Mouse (Mus musculus) forebrain, embryonic 12.5 days (tissue): ENCODE data around the gene Csta1. TPM values are rescaled to one million over a fixed set of nuclear protein-coding genes. Genes with fewer than 3 reads are reported as not detected.
A peak's percentile ranks its signal among the peaks of the same experiment; 100 is the strongest.

Experiments
- ATAC-seq: fragments of 200-750 bp; cut with Nextera tagmentation; 2 replicates; pipeline ENCODE4 v1.8.0; 2017; ENCODE audit warnings: moderate TSS enrichment; ENCODE audit not compliant: low FRiP score
- H3K27ac ChIP-seq: fragments of 300-500 bp; sonication (generic); 2 replicates; pipeline ENCODE4 v1.5.1; 2016; ENCODE audit warnings: mild to moderate bottlenecking
- H3K27me3 ChIP-seq: fragments of 300-500 bp; sonication (generic); 2 replicates; pipeline ENCODE4 v1.6.1; 2016; ENCODE audit warnings: mild to moderate bottlenecking
- H3K36me3 ChIP-seq: fragments of 300-500 bp; sonication (generic); replicated peaks from 2 replicates; pipeline ENCODE4 v1.6.1; 2016; ENCODE audit warnings: mild to moderate bottlenecking
- H3K4me1 ChIP-seq: fragments of 300-500 bp; sonication (generic); 2 replicates; pipeline ENCODE4 v1.6.1; 2016
- H3K4me2 ChIP-seq: fragments of 300-500 bp; sonication (generic); 2 replicates; pipeline ENCODE4 v1.6.1; 2016; ENCODE audit warnings: mild to moderate bottlenecking, moderate library complexity
- H3K4me3 ChIP-seq: fragments of 300-500 bp; sonication (generic); replicated peaks from 2 replicates; pipeline ENCODE4 v1.5.1; 2016; ENCODE audit warnings: mild to moderate bottlenecking
- H3K9ac ChIP-seq: fragments of 300-500 bp; sonication (generic); 2 replicates; pipeline ENCODE4 v1.6.1; 2016; ENCODE audit warnings: mild to moderate bottlenecking
- H3K9me3 ChIP-seq: fragments of 300-500 bp; sonication (generic); 2 replicates; pipeline ENCODE4 v1.6.1; 2016
- WGBS: fragments of 180-500 bp; shearing (Covaris S2); methylation state at CpG from one replicate; pipeline ENCODE4 v1.1.7; 2016; 5-methylcytosine and 5-hydroxymethylcytosine counted together
- polyA plus RNA-seq: library from polyadenylated mRNA; unstranded; fragments of >200 nt; fragmentation: Nextera tagmentation; extraction: Ambion mirVana; gene quantifications from 2 replicates; pipeline ENCODE4 v1.2.1, GENCODE M21; 2016

The Csta1 gene
- polyA plus RNA-seq, 1 experiment from 2014 or later, result not detected

DNA sequence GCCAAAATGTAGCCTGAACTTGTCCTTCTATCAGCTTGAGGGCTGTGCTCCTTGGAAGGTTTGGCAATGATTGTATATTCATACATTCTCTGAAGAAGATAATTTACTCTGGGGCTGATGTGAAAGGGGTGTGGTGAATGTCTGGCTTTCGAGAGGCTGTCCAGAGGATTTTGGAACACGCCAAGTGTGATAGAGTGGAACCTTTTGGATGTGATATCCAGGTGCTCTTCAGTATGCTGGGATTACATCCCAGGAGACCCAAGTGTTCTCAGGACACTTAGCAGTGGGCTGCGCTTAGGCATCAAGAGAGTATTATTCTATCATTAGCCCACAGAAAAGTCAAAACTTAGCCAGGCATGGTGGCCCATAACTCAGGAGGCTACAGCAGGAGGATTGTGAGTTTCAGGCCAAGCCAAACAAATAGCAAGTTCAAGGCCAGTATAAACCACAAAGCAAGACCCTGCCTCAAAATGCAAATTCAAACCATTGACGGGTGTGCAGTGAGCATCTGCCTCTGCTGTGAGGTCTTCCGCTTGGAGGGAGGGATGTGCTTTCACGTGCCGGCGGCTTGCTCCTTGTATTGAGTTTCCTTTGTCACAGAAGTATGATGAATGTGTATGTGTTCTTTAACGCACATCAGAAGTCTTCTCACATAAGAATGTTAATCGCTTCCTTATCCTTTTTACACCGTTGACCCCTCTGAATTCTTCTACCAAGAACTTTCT lies 40.1 kb downstream of the Csta1 start:
- no peak overlapping the region for H3K4me2 ChIP-seq
- no peak overlapping the region for H3K9ac ChIP-seq
- H3K36me3 ChIP-seq, result peaks cover 37% of the 10 kb centered on the region
- no peak for ATAC-seq
- H3K9me3 ChIP-seq, result no peaks in the 10 kb centered on the region
- no peak overlapping the region for H3K4me3 ChIP-seq
- 87% methylated on average over 11 of the region's 11 CpGs for WGBS
- H3K4me1 ChIP-seq, result no peaks in the 10 kb centered on the region
- H3K27ac ChIP-seq, result no peak overlapping the region
- H3K27me3 ChIP-seq, result no peaks in the 10 kb centered on the region

DNA sequence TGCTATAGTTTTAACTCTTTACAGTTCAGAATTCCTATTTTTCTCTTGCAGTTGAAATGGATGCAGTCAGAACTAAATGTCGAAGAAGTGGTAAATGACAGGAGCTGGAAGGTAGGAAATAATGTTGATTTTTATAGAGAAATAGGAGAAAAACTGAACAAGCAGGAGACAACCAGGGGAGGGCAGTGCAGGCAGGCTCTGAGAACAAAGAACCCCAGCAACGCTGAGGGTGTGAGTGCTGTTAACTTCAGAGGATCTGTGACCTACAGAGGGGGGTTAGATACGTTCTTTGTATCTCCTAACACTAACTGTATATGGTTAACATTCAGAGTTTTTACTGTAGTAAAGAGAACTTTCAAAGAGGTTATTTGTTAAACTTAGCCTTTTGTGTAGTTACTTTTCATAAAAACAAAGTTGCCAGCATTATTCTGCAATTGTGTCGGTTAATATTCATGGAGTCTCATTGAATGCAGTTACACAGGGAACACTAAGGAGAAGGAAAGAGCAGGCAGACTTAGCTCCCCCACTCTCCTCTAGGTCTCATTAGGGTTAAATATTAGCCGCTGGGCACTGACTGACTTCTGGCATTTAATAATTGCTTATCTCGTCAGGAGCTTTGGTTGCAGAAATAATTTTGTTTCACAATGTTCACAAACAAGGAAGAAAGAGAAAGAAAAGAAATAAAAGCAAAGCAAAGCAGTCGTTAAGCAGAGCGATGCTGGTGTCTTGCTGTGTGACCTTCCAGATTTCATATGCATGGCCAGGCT lies 41.0 kb downstream of the Csta1 start:
- Histone ChIP-seq H3K4me1 (no peaks in the 10 kb centered on the region), H3K9ac (no peak overlapping the region), H3K27ac (no peak overlapping the region), H3K27me3 (no peaks in the 10 kb centered on the region), H3K9me3 (no peaks in the 10 kb centered on the region), H3K4me3 (no peak overlapping the region), H3K36me3 (peaks cover 46% of the 10 kb centered on the region), H3K4me2 (no peak overlapping the region)
- WGBS, result 65% methylated on average over 8 of the region's 8 CpGs
- no peak for ATAC-seq

DNA sequence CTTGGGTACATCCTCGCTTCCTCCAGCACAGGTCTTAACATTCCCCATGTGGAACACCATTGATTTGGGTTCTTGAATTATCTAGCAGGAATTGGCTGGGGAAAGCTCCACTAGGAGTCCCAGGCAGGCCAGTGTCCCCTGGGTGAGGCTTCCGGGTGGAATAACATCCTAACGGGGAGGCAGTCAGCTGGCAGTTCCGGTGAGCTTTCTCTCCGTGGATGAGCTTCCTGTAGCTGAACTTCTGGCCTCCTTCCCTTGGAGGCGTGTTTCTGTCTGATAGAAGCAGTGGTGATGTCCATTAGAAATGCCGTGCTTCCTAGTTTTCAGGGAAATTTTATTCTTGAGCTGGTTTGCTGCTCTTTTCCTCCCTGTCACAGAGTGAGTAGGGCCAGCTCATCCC lies 42.0 kb downstream of the Csta1 start:
- Histone ChIP-seq H3K27me3 (no peaks in the 10 kb centered on the region), H3K9ac (no peak overlapping the region), H3K9me3 (no peaks in the 10 kb centered on the region), H3K4me3 (no peak overlapping the region), H3K27ac (no peak overlapping the region), H3K4me2 (no peak overlapping the region), H3K4me1 (no peaks in the 10 kb centered on the region), H3K36me3 (peaks cover 49% of the 10 kb centered on the region)
- ATAC-seq, result no peak
- 88% methylated on average over 7 of the region's 7 CpGs for WGBS

DNA sequence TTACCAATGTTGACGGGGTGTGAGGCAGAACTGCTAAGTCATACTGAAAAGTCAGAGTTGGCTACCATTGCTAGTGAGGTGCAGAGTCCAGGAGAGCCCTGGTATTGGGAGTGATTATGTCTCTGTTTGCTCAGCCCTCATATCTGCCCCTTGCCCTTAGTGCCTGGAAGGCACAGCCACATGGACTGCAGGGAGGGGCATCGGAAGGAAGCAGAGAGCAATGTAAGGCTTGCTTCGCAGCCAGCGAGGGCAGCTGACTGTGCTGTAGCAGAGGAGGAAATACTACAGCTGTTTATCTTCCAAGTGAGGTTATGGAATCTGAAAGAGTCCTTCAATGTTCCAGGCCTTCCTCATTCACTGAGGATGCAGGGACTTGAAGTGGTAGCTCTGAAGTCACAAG lies 43.2 kb downstream of the Csta1 start:
- Histone ChIP-seq H3K9me3 (no peaks in the 10 kb centered on the region), H3K4me2 (no peak overlapping the region), H3K4me3 (no peak overlapping the region), H3K27ac (no peak overlapping the region), H3K27me3 (no peaks in the 10 kb centered on the region), H3K4me1 (no peaks in the 10 kb centered on the region), H3K36me3 (peaks cover 56% of the 10 kb centered on the region), H3K9ac (no peak overlapping the region)
- ATAC-seq, result no peak
- 97% methylated on average over 4 of the region's 4 CpGs for WGBS

DNA sequence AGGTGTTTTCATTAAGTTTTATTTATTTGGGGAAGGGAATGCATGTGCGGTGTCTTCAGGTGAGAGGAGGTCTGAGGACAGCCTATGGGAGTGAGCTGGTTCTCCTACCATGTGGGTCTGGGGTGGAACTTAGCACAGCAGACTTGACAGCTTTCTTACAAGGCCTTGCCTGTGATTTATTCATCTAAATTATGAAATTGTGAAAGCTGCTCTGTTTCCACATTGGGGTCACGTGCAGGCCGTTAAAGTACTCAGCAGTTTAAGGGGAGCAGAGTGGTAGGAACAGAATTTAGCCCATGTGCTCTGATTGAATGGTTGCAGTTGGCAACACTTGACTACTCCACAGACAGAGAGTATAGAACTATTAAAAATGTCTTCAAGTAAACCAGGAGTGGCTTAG lies 51.1 kb downstream of the Csta1 start:
- 92% methylated on average over 3 of the region's 3 CpGs for WGBS
- Histone ChIP-seq H3K9ac (no peak overlapping the region), H3K4me2 (no peak overlapping the region), H3K27ac (no peak overlapping the region), H3K27me3 (no peaks in the 10 kb centered on the region), H3K4me3 (no peak overlapping the region), H3K9me3 (no peaks in the 10 kb centered on the region), H3K4me1 (no peaks in the 10 kb centered on the region), H3K36me3 (peaks cover 12% of the 10 kb centered on the region; the same call in 1 of the 2 replicates)
- ATAC-seq, result no peak

DNA sequence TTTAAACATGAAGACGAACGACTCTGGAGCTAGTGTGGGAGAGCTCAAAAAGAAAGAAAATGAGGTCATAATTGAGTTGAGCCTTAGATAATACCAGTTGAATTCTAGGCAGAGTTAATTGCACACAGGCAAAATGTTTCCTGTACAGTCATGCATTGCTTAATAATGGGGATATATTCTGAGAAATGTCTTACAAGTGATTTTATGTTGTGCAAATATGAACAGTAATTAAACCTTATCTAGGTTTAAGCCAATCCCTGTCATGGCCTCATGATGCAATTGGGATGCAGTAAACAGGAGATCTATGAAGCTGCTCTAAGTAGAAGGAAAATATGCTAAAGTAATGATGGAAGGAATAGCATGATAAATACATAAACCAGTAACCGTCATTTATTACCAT lies 56.3 kb downstream of the Csta1 start:
- 92% methylated on average over 3 of the region's 3 CpGs for WGBS
- Histone ChIP-seq H3K9ac (no peak overlapping the region), H3K27me3 (no peaks in the 10 kb centered on the region), H3K36me3 (no peaks in the 10 kb centered on the region), H3K4me3 (no peak overlapping the region), H3K4me2 (no peak overlapping the region), H3K9me3 (no peaks in the 10 kb centered on the region), H3K27ac (no peak overlapping the region), H3K4me1 (peaks cover 8% of the 10 kb centered on the region)
- no peak for ATAC-seq

DNA sequence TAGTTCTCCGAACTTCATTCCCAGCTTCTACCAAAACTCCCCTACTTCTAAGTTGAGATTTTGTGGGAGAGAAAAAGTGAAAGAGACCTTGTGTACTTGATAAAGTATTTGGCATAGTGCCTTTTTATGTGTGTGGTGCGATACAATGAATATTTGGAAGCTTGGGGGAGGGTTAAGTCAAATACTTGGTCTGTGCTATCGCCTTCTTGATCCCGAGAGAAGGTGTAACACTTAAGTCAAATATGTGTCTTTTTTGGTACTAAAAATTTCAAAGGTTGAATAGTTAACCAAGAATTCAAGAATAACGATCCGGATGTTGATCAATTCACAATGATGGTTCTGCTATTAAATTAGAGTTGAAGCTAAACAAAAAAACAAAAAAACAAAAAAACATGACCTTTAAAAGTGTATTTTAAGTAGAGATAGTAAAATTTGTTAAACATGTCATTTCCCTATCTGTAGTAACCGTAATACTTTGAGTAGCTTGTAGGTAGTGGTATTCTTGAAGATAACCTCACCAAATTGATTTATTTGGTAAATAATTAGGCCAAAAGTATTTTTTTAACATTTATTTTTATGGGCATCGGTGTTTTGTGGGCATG lies 58.5 kb downstream of the Csta1 start:
- WGBS, result 31% methylated on average over 8 of the region's 8 CpGs
- peaks cover 21% of the 10 kb centered on the region for H3K4me1 ChIP-seq
- no peak for ATAC-seq
- H3K27ac ChIP-seq, result peak overlapping the region; percentile 99
- no peaks in the 10 kb centered on the region for H3K36me3 ChIP-seq
- H3K9ac ChIP-seq, result peak overlapping the region; percentile 81
- H3K27me3 ChIP-seq, result no peaks in the 10 kb centered on the region
- peak overlapping the region; percentile 71 for H3K4me2 ChIP-seq
- peak overlapping the region; percentile 75 for H3K4me3 ChIP-seq
- no peaks in the 10 kb centered on the region for H3K9me3 ChIP-seq

DNA sequence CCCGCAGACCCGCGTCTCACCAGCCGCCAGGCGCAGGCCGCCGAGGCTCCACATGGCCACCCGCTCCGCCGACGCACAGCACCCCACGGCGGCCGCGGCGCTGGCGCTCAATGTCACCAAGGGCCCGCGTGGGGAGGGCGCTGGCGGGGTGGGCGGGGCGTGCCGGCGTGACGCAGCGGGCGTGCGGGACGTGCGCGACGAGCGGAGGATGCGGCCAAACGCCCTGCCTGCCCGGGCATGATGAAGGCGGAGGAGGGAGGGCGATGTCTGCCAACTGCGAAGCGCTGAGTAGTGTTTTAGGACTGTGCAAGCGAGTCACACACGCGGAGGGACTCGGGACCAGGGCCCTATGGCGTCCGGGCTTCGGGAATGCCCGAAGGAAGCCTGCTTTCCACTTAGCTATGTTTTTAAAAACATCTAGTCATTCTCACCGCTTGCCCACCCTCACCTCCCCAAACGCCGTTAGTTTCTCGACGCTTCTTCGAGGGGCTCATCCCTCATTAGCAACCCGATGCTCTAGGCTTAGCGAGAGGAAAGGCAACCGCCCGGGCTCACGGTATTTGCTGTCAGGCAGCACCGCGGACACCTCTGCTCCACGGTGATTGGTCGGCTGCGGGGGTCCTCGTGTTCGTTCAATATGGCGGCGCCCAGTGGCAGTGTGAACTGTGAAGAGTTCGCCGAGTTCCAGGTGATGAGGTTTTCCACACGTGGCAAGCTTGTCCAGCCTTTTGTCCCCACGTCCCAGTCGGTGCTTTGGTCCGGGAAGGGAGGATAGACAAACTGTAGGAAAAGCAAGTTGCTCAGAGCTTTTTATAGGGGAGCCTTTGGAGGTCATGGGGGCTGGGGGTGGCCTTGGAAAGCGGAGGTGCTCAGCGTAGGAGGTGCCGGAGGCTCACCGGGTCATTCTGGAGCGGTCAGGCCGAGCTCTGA lies 59.3 kb downstream of the Csta1 start, which contains the start of the genes Fam162a and Ccdc58:
Fam162a (minus strand) TSS at position 145 of the 930 bp plus-strand sequence.
Ccdc58 (plus strand) TSS at position 236 of the 930 bp plus-strand sequence.
- Histone ChIP-seq H3K9ac (peak within 1 kb of the TSS; percentile 81), H3K36me3 (no peaks in the 10 kb centered on the region), H3K9me3 (no peaks in the 10 kb centered on the region), H3K4me3 (peak within 1 kb of the TSS; percentile 75), H3K4me1 (peaks cover 21% of the 10 kb centered on the region), H3K4me2 (peak within 1 kb of the TSS; percentile 71), H3K27me3 (no peaks in the 10 kb centered on the region), H3K27ac (peak within 1 kb of the TSS; percentile 99)
- peak; percentile 95 for ATAC-seq
- under 1% methylated on average over 78 of the region's 81 CpGs for WGBS

DNA sequence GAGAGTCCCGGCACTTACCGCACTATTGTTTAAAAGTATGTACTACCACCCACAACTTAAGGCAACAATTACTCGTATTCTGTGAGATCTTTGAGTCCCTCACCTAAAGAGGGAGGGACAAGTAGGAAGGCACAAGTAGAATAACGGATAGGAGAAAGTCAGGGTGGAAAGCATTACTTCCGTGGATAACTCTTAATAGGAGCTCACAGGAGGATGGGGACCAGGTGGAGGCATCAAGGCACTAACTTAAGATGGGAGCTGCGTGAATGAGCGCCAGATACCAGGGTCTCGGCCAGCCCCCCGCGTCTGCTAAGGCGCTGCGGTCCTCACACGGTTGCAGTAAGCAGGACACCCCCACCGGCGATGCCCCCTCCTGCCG lies 60.0 kb downstream of the Csta1 start:
- Histone ChIP-seq H3K4me1 (peaks cover 21% of the 10 kb centered on the region), H3K9me3 (no peaks in the 10 kb centered on the region), H3K36me3 (no peaks in the 10 kb centered on the region), H3K9ac (peak overlapping the region; percentile 81), H3K27ac (peak overlapping the region; percentile 99), H3K4me3 (peak overlapping the region; percentile 75), H3K27me3 (no peaks in the 10 kb centered on the region), H3K4me2 (peak overlapping the region; percentile 71)
- WGBS, result under 1% methylated on average over 16 of the region's 16 CpGs
- no peak for ATAC-seq
